Mouse (Mus musculus) frontal cortex, adult (tissue): ENCODE measurements around the gene Bcas1.
"Not testable (repeated sequence)": the region's sequence is repeated elsewhere in the genome, so short reads cannot be mapped to it uniquely, and the experiment has no call there.

Experiments used
- ATAC-seq: cut with Nextera tagmentation; 2 replicates; pipeline ENCODE4 v1.9.2; 2017; ENCODE audit warnings: mild to moderate bottlenecking, moderate library complexity, mixed read lengths; ENCODE audit not compliant: low TSS enrichment

Bcas1 gene

DNA sequence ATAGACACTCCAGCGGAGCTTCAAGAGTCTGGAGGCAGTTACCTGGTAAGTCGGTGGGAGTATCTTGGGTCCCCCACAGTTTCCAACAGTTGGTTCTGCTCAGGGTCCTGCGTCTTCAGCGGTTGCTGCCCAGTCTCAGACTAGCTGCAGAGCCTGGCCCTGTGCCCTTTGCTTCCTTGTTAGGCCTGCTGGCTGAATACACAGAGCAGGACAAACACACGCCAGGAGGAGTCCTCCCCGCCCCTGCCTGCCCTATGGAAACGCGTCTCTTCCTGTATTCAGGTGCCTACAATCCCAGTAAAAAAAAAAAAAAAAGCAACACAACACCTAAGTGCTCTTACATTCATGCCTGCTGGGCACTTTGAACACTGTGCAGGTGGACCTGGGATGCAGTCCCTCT is at the start of gene Bcas1:
Gene Bcas1 (minus strand): TSS at position 142 of the 400 bp plus-strand sequence.
- ATAC-seq: no peak

DNA sequence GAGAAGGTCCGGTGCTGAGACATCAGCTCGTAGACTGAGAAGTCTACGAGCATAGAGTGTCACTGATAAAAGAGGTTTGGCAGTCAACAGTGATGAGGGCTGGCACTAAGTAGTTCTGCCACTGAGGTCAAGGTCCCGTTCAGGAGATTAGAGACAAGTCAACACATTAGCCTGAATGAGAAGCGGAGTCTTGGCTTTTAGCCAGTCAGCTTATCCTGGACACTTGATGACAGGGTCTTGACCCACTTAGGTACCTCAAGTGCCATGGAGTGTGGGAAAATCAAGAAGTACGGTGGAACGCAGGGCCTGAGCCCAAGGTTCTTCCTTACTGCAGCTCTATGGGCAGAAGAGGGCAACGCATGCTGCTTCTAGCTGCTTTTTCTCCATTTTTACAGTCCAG is 49.0 kb upstream of the Bcas1 start:
- no peak for ATAC-seq

DNA sequence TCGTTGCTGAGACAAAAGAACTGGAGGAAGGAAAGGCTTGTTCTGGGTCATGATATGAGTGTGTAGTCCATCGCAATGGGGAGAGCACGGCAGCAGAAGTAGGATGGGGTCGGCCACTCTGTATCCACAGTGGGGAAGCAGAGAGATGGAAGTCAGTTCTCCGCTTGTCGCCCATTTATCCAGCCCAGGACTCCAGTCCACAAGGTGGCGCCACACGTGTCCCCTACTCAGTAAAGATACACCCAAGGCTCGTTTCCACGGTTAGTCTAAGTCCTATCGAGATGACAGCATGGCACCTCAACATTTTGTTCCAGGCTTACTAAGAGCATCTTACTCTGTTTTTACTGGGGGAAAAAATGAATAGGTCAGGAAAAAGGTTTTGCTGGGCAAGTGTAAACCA is 48.6 kb upstream of the Bcas1 start:
- no peak for ATAC-seq

GRCm38 (mm10) chr2:170475164-170475563 is 47.5 kb upstream of the Bcas1 start:
- no peak for ATAC-seq

- no peak for ATAC-seq
These were observed 46.5 kb upstream of the Bcas1 start for GRCm38 (mm10) chr2:170474125-170474524.

GRCm38 (mm10) chr2:170470591-170470990 is 42.9 kb upstream of the Bcas1 start:
- no peak for ATAC-seq

- ATAC-seq: no peak; the same call in 1 of the 2 replicates
These were observed 42.1 kb upstream of the Bcas1 start for GRCm38 (mm10) chr2:170469616-170470308.

DNA sequence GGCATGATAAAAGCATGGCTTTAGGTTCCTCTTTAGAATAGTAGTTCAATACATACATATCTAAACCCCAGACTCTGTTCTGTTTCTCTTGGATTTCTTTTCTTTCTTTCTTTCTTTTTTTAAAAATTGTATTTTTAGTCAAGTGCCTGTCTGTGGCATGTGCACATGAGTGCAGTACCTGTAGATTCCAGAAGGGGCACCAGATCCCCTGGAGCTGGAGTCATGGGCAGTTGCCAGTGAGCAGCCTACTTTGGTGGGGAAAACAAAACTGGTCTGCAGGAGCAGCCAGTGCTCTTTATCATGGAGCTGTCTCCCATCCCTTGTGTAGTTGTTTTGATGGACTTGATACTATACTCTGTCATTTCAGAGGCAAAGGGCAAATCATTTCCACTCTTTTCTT is 40.4 kb upstream of the Bcas1 start:
- no peak for ATAC-seq

GRCm38 (mm10) chr2:170464817-170465216 is 37.2 kb upstream of the Bcas1 start:
- ATAC-seq: no peak

GRCm38 (mm10) chr2:170461652-170462051 is 34.0 kb upstream of the Bcas1 start:
- no peak for ATAC-seq

GRCm38 (mm10) chr2:170459805-170460204 is 32.2 kb upstream of the Bcas1 start:
- ATAC-seq: no peak

- ATAC-seq: no peak
These were observed 31.5 kb upstream of the Bcas1 start for GRCm38 (mm10) chr2:170459183-170459582.

- not testable (repeated sequence) for ATAC-seq
These were observed 26.2 kb upstream of the Bcas1 start for GRCm38 (mm10) chr2:170453809-170454208.

- ATAC-seq: peak; percentile 31; the same call in 1 of the 2 replicates
These were observed 23.3 kb upstream of the Bcas1 start for GRCm38 (mm10) chr2:170450933-170451332.

- peak; percentile 50; the same call in 1 of the 2 replicates for ATAC-seq
These were observed 20.0 kb upstream of the Bcas1 start for GRCm38 (mm10) chr2:170447651-170448050.

- no peak for ATAC-seq
These were observed 19.3 kb upstream of the Bcas1 start for GRCm38 (mm10) chr2:170446843-170447383.

DNA sequence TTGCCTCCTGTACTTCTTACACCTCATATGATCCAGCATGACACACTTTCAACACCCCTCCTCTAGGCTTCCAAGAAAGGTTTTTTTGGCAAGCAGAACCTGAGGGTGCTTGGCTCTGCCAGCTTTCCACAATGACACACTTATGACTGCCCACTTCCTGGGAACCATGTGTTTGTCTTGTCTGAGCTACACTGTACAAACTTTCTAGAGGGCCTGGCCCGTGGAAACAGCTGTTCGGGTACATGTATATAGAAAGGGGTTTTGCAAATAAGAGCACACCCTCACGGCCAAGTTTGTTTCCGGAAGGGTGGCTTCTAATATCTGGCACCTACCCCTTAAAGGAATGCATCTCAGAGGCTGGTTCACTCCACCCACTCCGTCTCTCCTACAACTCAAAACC is 18.2 kb upstream of the Bcas1 start:
- peak; percentile 72; the same call in 1 of the 2 replicates for ATAC-seq

DNA sequence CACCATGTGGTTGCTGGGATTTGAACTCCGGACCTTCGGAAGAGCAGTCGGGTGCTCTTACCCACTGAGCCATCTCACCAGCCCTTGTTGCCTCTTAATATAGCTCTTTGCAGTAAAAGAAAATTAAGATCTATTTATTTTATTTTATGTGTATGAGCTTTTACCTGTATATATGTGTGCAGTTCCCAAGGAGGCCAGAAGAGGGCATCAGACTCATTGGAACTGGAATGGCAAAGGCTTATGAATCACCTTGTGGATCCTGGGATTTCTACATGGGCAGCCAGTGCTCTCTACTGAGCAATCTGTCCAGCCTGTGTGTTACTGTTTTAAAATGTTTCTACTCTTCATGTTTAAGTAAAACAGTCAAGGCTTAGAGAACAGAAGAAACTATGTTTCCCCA is 14.9 kb upstream of the Bcas1 start:
- no peak for ATAC-seq

GRCm38 (mm10) chr2:170438782-170439181 is 11.1 kb upstream of the Bcas1 start:
- no peak for ATAC-seq

GRCm38 (mm10) chr2:170436204-170436603 is 8.6 kb upstream of the Bcas1 start:
- ATAC-seq: no peak

- ATAC-seq: no peak
These were observed 4.5 kb upstream of the Bcas1 start for GRCm38 (mm10) chr2:170432152-170432551.

DNA sequence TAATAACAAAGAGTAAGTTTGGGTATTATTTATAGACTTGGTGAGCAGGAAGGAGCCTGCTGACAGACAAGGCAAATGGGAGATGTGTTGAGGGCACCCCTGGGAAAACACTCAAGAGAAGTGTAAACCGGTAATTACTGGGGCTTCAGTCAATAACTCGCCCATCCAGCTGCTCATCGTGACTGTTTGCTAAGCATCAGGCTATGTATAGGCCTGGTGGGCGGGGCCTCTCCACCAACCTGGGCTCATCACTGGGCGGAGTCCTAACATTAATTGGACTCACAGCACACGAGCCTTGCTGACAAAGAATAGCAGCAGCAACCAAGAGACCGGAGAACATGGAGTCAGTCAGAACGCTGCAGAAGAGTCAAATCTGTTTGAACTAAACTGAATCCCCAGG is 1.3 kb upstream of the Bcas1 start:
- ATAC-seq: no peak

DNA sequence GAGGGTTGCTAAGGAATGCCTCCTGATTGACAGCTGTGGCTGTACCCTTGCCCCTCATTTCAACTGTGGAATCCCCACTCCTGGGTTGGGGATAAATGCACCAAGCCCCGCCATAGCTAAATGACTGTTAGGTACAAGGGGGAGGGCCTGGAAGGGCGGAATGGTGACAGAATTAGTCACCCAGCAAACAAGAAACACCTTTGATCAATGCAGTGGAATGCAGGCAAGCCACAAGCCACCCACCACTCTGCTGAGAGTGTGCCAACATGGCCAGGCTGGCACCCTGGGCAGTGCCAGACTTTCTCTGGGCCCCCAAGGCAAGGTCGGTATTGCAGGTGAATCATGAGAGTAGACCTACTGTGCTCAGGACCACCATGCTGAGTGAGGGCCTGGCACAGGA is 3.5 kb downstream of the Bcas1 start:
- ATAC-seq: no peak

DNA sequence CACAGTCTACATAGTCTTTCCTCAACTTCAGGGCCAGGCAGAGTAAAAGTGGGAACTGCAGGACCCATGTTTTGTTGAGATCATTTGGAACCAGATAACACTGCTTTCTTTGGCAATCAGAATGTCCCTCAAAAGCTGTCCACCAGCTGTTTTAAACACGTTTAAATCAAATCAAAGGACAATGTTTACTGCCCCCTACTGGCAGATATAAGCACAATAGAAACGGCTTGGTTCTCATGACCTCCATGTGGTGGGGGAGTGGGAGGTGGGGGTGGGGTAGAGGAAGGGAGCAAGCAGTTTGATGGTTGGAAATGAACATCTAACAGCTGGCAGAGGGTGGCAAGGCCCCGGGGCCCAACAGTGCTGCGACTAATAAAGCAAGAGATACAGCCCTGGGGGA is 5.7 kb downstream of the Bcas1 start:
- ATAC-seq: no peak
